Mouse (Mus musculus) midbrain, embryonic 11.5 days (tissue): ENCODE data around the gene Zswim1. TPM values are rescaled to one million over a fixed set of nuclear protein-coding genes. Genes with fewer than 3 reads are reported as not detected.
A peak's percentile ranks its signal among the peaks of the same experiment; 100 is the strongest.
"Not testable (repeated sequence)": the region's sequence is repeated elsewhere in the genome, so short reads cannot be mapped to it uniquely, and the experiment has no call there.

Experiments
- ATAC-seq: fragments of 200-750 bp; cut with Nextera tagmentation; 2 replicates; pipeline ENCODE4 v1.8.0; 2017; ENCODE audit warnings: moderate TSS enrichment, moderate library complexity; ENCODE audit not compliant: low FRiP score
- DNase-seq: peaks from one replicate; pipeline ENCODE4 v3.0.0; 2015; ENCODE audit warnings: low spot score; ENCODE audit errors: missing footprints
- H3K27ac ChIP-seq: fragments of 300-500 bp; sonication (generic); 2 replicates; pipeline ENCODE4 v1.5.1; 2014; ENCODE audit warnings: low read depth, low read length
- H3K27me3 ChIP-seq: fragments of 300-500 bp; sonication (generic); 2 replicates; pipeline ENCODE4 v1.6.1; 2014; ENCODE audit warnings: mild to moderate bottlenecking, low read length, moderate library complexity, mixed read lengths; ENCODE audit not compliant: control insufficient read depth, insufficient read depth
- H3K36me3 ChIP-seq: fragments of 300-500 bp; sonication (generic); 2 replicates; pipeline ENCODE4 v1.6.1; 2014; ENCODE audit warnings: mild to moderate bottlenecking, low read length, moderate library complexity, mixed read lengths; ENCODE audit not compliant: control insufficient read depth, insufficient read depth
- H3K4me1 ChIP-seq: fragments of 300-500 bp; sonication (generic); 2 replicates; pipeline ENCODE4 v1.6.1; 2014; ENCODE audit warnings: low read length; ENCODE audit not compliant: control insufficient read depth, insufficient read depth
- H3K4me2 ChIP-seq: fragments of 300-500 bp; sonication (generic); 2 replicates; pipeline ENCODE4 v1.6.1; 2014; ENCODE audit warnings: mild to moderate bottlenecking, moderate library complexity
- H3K4me3 ChIP-seq: fragments of 300-500 bp; sonication (generic); 2 replicates; pipeline ENCODE4 v1.5.1; 2014; ENCODE audit warnings: low read depth, low read length
- H3K9ac ChIP-seq: fragments of 300-500 bp; sonication (generic); 2 replicates; pipeline ENCODE4 v1.6.1; 2014; ENCODE audit warnings: low read length
- H3K9me3 ChIP-seq: fragments of 300-500 bp; sonication (generic); 2 replicates; pipeline ENCODE4 v1.6.1; 2016; ENCODE audit warnings: low read length; ENCODE audit not compliant: control insufficient read depth
- WGBS: fragments of 180-500 bp; shearing (Covaris S2); extraction: QIAGEN DNeasy Blood & Tissue Kit; methylation state at CpG from one replicate; pipeline ENCODE4 v1.1.7; 2014; 5-methylcytosine and 5-hydroxymethylcytosine counted together
- polyA plus RNA-seq: library from polyadenylated mRNA; unstranded; fragments of >200 nt; fragmentation: Nextera tagmentation; extraction: Ambion mirVana; gene quantifications from 2 replicates; pipeline ENCODE4 v1.2.1, GENCODE M21; 2014

Gene Zswim1
- polyA plus RNA-seq, 1 experiment from 2014 or later = 22.0 TPM

- Histone ChIP-seq H3K36me3 (peaks cover 8% of the 10 kb centered on the region; the same call in 1 of the 2 replicates), H3K4me3 (no peak overlapping the region), H3K27ac (no peak overlapping the region), H3K9ac (no peak overlapping the region), H3K27me3 (no peaks in the 10 kb centered on the region), H3K4me1 (peaks cover 3% of the 10 kb centered on the region), H3K4me2 (no peak overlapping the region), H3K9me3 (no peaks in the 10 kb centered on the region)
- DNase-seq (no peak), ATAC-seq (no peak)
- 83% methylated on average over 4 of the region's 4 CpGs for WGBS
Observed at GRCm38 (mm10) chr2:164790451-164790850, 32.0 kb upstream of the Zswim1 start.

- Histone ChIP-seq H3K9ac (no peak overlapping the region), H3K4me3 (no peak overlapping the region), H3K9me3 (no peaks in the 10 kb centered on the region), H3K27ac (no peak overlapping the region), H3K4me2 (no peak overlapping the region), H3K36me3 (peaks cover 10% of the 10 kb centered on the region), H3K4me1 (no peaks in the 10 kb centered on the region), H3K27me3 (no peaks in the 10 kb centered on the region)
- DNase-seq (no peak), ATAC-seq (no peak)
- WGBS = 96% methylated on average over 18 of the region's 18 CpGs
Observed at GRCm38 (mm10) chr2:164791841-164792261, 30.6 kb upstream of the Zswim1 start.

- H3K4me1 ChIP-seq = no peaks in the 10 kb centered on the region
- no peaks in the 10 kb centered on the region for H3K27me3 ChIP-seq
- ATAC-seq (no peak), DNase-seq (peak; percentile 86)
- no peak overlapping the region for H3K4me3 ChIP-seq
- no peak overlapping the region for H3K9ac ChIP-seq
- no peak overlapping the region for H3K27ac ChIP-seq
- H3K36me3 ChIP-seq = peaks cover 12% of the 10 kb centered on the region
- no peaks in the 10 kb centered on the region for H3K9me3 ChIP-seq
- 93% methylated on average over 12 of the region's 12 CpGs for WGBS
- H3K4me2 ChIP-seq = no peak overlapping the region
Observed at GRCm38 (mm10) chr2:164792400-164793190, 29.9 kb upstream of the Zswim1 start.

GRCm38 (mm10) chr2:164793236-164793635 lies 29.2 kb upstream of the Zswim1 start:
- Histone ChIP-seq H3K9me3 (no peaks in the 10 kb centered on the region), H3K4me1 (no peaks in the 10 kb centered on the region), H3K9ac (no peak overlapping the region), H3K27me3 (no peaks in the 10 kb centered on the region), H3K27ac (no peak overlapping the region), H3K4me3 (no peak overlapping the region), H3K4me2 (no peak overlapping the region), H3K36me3 (peaks cover 12% of the 10 kb centered on the region)
- DNase-seq = peak; percentile 95
- no peak for ATAC-seq
- 93% methylated on average over 3 of the region's 3 CpGs for WGBS

GRCm38 (mm10) chr2:164793772-164794171 lies 28.7 kb upstream of the Zswim1 start:
- Histone ChIP-seq H3K9me3 (no peaks in the 10 kb centered on the region), H3K4me3 (no peak overlapping the region), H3K36me3 (peaks cover 12% of the 10 kb centered on the region), H3K9ac (no peak overlapping the region), H3K27ac (no peak overlapping the region), H3K27me3 (no peaks in the 10 kb centered on the region), H3K4me2 (no peak overlapping the region), H3K4me1 (no peaks in the 10 kb centered on the region)
- no peak for DNase-seq
- WGBS = 89% methylated on average over 2 of the region's 2 CpGs
- ATAC-seq = no peak

DNA sequence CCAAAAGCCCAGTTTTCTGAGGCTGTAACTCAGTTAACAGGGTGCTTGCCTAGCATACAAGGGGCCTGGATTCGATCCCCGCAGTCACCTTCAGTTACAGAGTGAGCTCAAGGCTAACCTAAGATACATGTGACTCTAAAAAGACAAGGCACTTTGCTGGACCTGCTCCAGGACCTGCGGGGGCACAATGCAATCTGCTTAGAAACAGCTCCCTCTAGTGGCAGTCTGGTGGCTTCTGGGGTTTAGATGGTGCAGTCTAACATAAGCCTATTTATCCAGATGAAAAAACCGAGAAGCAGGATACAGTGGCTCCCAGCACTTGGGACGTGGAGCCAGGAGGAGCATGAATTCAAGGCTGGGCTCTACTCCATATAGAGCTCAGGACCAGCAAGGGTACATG lies 28.2 kb upstream of the Zswim1 start:
- Histone ChIP-seq H3K36me3 (peaks cover 12% of the 10 kb centered on the region), H3K9ac (no peak overlapping the region), H3K4me2 (no peak overlapping the region), H3K4me1 (no peaks in the 10 kb centered on the region), H3K27ac (no peak overlapping the region), H3K9me3 (no peaks in the 10 kb centered on the region), H3K4me3 (no peak overlapping the region), H3K27me3 (no peaks in the 10 kb centered on the region)
- ATAC-seq (peak; percentile 65; the same call in 1 of the 2 replicates), DNase-seq (peak; percentile 96)
- 41% methylated on average over 5 of the region's 5 CpGs for WGBS

- Histone ChIP-seq H3K36me3 (peaks cover 12% of the 10 kb centered on the region), H3K4me3 (no peak overlapping the region), H3K4me2 (no peak overlapping the region), H3K27me3 (no peaks in the 10 kb centered on the region), H3K9me3 (no peaks in the 10 kb centered on the region), H3K9ac (no peak overlapping the region), H3K27ac (no peak overlapping the region), H3K4me1 (no peaks in the 10 kb centered on the region)
- WGBS = 88% methylated on average over 4 of the region's 4 CpGs
- ATAC-seq = no peak
- no peak for DNase-seq
Observed at GRCm38 (mm10) chr2:164795868-164796267, 26.6 kb upstream of the Zswim1 start.

DNA sequence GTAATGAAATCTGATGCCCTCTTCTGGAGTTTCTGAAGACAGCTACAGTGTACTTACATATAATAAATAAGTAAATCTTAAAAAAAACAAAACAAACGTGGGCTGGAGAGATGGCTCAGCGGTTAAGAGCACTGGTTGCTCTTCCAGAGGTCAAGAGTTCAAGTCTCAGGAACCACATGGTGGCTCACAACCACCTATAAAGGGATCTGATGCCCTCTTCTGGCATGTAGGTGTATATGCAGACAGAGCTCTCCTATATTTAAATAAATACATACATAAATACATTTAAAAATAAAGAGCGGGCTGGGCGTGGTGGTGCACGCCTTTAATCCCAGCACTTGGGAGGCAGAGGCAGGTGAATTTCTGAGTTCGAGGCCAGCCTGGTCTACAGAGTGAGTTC lies 23.9 kb upstream of the Zswim1 start:
- H3K27ac ChIP-seq, H3K9ac ChIP-seq, H3K9me3 ChIP-seq, H3K27me3 ChIP-seq, H3K4me3 ChIP-seq, H3K4me2 ChIP-seq, DNase-seq, H3K4me1 ChIP-seq, ATAC-seq, H3K36me3 ChIP-seq: not testable (repeated sequence)
- 82% methylated on average over 6 of the region's 6 CpGs for WGBS

GRCm38 (mm10) chr2:164800252-164801004 lies 22.1 kb upstream of the Zswim1 start:
- WGBS = 92% methylated on average over 13 of the region's 13 CpGs
- Histone ChIP-seq H3K9ac (no peak overlapping the region), H3K4me2 (no peak overlapping the region), H3K4me1 (peaks cover 5% of the 10 kb centered on the region; the same call in 1 of the 2 replicates), H3K36me3 (peaks cover 4% of the 10 kb centered on the region), H3K4me3 (no peak overlapping the region), H3K27ac (no peak overlapping the region), H3K9me3 (no peaks in the 10 kb centered on the region), H3K27me3 (no peaks in the 10 kb centered on the region)
- ATAC-seq = no peak
- no peak for DNase-seq
